Mouse (Mus musculus) midbrain, embryonic 13.5 days (tissue): ENCODE results near the gene Tmem82. TPM values are rescaled to one million over a fixed set of nuclear protein-coding genes. Genes with fewer than 3 reads are reported as not detected.
"Not testable (repeated sequence)": the region's sequence is repeated elsewhere in the genome, so short reads cannot be mapped to it uniquely, and the experiment has no call there.

ENCODE experiments used
- ATAC-seq: fragments of 200-750 bp; cut with Nextera tagmentation; 2 replicates; pipeline ENCODE4 v1.8.0; 2017; ENCODE audit warnings: mild to moderate bottlenecking, moderate TSS enrichment, moderate library complexity
- H3K27ac ChIP-seq: fragments of 300-500 bp; sonication (generic); 2 replicates; pipeline ENCODE4 v1.5.1; 2015; ENCODE audit warnings: inconsistent platforms, mild to moderate bottlenecking, moderate library complexity
- H3K27me3 ChIP-seq: fragments of 300-500 bp; sonication (generic); 2 replicates; pipeline ENCODE4 v1.6.1; 2015; ENCODE audit warnings: mild to moderate bottlenecking, inconsistent platforms
- H3K36me3 ChIP-seq: fragments of 300-500 bp; sonication (generic); 2 replicates; pipeline ENCODE4 v1.6.1; 2015; ENCODE audit warnings: mild to moderate bottlenecking, inconsistent platforms
- H3K4me1 ChIP-seq: fragments of 300-500 bp; sonication (generic); replicated peaks from 2 replicates; pipeline ENCODE4 v1.6.1; 2015; ENCODE audit warnings: inconsistent platforms
- H3K4me2 ChIP-seq: fragments of 300-500 bp; sonication (generic); replicated peaks from 2 replicates; pipeline ENCODE4 v1.6.1; 2015; ENCODE audit warnings: moderate library complexity, mild to moderate bottlenecking, inconsistent platforms
- H3K4me3 ChIP-seq: fragments of 300-500 bp; sonication (generic); replicated peaks from 2 replicates; pipeline ENCODE4 v1.5.1; 2015; ENCODE audit warnings: mild to moderate bottlenecking, inconsistent platforms
- H3K9ac ChIP-seq: fragments of 300-500 bp; sonication (generic); replicated peaks from 2 replicates; pipeline ENCODE4 v1.6.1; 2015; ENCODE audit warnings: mild to moderate bottlenecking, inconsistent platforms
- H3K9me3 ChIP-seq: fragments of 300-500 bp; sonication (generic); 2 replicates; pipeline ENCODE4 v1.6.1; 2016; ENCODE audit warnings: mild to moderate bottlenecking, inconsistent platforms
- WGBS: fragments of 180-500 bp; shearing (Covaris S2); methylation state at CpG from one replicate; pipeline ENCODE4 v1.1.7; 2015; 5-methylcytosine and 5-hydroxymethylcytosine counted together
- polyA plus RNA-seq: library from polyadenylated mRNA; unstranded; fragments of >200 nt; fragmentation: Nextera tagmentation; extraction: Ambion mirVana; gene quantifications from 2 replicates; pipeline ENCODE4 v1.2.1, GENCODE M21; 2015

Tmem82 gene
- polyA plus RNA-seq, 1 experiment from 2014 or later = 0.27 TPM

GRCm38 (mm10) chr4:141570004-141570403, 48.4 kb downstream of the Tmem82 start:
- WGBS = 78% methylated on average over 6 of the region's 6 CpGs
- Histone ChIP-seq H3K4me2 (no peak overlapping the region), H3K4me3 (no peak overlapping the region), H3K9ac (no peak overlapping the region), H3K27me3 (no peaks in the 10 kb centered on the region), H3K36me3 (no peaks in the 10 kb centered on the region), H3K27ac (no peak overlapping the region), H3K9me3 (no peaks in the 10 kb centered on the region), H3K4me1 (no peaks in the 10 kb centered on the region)
- no peak for ATAC-seq

- ATAC-seq = no peak
- Histone ChIP-seq H3K9me3 (no peaks in the 10 kb centered on the region), H3K27me3 (no peaks in the 10 kb centered on the region), H3K36me3 (no peaks in the 10 kb centered on the region), H3K4me1 (no peaks in the 10 kb centered on the region), H3K4me3 (no peak overlapping the region), H3K9ac (no peak overlapping the region), H3K4me2 (no peak overlapping the region), H3K27ac (no peak overlapping the region)
- 85% methylated on average over 5 of the region's 5 CpGs for WGBS
These were observed 49.5 kb downstream of the Tmem82 start for GRCm38 (mm10) chr4:141568966-141569365.

- not testable (repeated sequence) for H3K4me2 ChIP-seq, H3K4me1 ChIP-seq, H3K4me3 ChIP-seq, H3K27ac ChIP-seq, H3K27me3 ChIP-seq, ATAC-seq, H3K9me3 ChIP-seq, H3K9ac ChIP-seq, H3K36me3 ChIP-seq
- 92% methylated on average over 7 of the region's 7 CpGs for WGBS
These were observed 51.3 kb downstream of the Tmem82 start for GRCm38 (mm10) chr4:141567174-141567573.

GRCm38 (mm10) chr4:141566187-141566586, 52.2 kb downstream of the Tmem82 start:
- H3K9ac ChIP-seq = no peak overlapping the region
- H3K27ac ChIP-seq = no peak overlapping the region
- no peaks in the 10 kb centered on the region for H3K4me1 ChIP-seq
- whole genome bisulfite sequencing = 92% methylated on average over 6 of the region's 6 CpGs
- no peaks in the 10 kb centered on the region for H3K36me3 ChIP-seq
- no peak for ATAC-seq
- H3K4me3 ChIP-seq = no peak overlapping the region
- H3K4me2 ChIP-seq = no peak overlapping the region
- H3K9me3 ChIP-seq = no peaks in the 10 kb centered on the region
- H3K27me3 ChIP-seq = no peaks in the 10 kb centered on the region

- Histone ChIP-seq H3K27me3 (no peaks in the 10 kb centered on the region), H3K9me3 (no peaks in the 10 kb centered on the region), H3K9ac (no peak overlapping the region), H3K4me2 (no peak overlapping the region), H3K4me1 (no peaks in the 10 kb centered on the region), H3K36me3 (no peaks in the 10 kb centered on the region), H3K4me3 (no peak overlapping the region), H3K27ac (no peak overlapping the region)
- WGBS = 13% methylated on average over 7 of the region's 7 CpGs
- no peak for ATAC-seq
These were observed 53.1 kb downstream of the Tmem82 start for GRCm38 (mm10) chr4:141565325-141565724.

GRCm38 (mm10) chr4:141564660-141565059, 53.8 kb downstream of the Tmem82 start:
- Histone ChIP-seq H3K27ac (no peak overlapping the region), H3K4me2 (no peak overlapping the region), H3K4me1 (peaks cover 2% of the 10 kb centered on the region; the same call in 1 of the 2 replicates), H3K9me3 (no peaks in the 10 kb centered on the region), H3K4me3 (no peak overlapping the region), H3K36me3 (no peaks in the 10 kb centered on the region), H3K9ac (no peak overlapping the region), H3K27me3 (no peaks in the 10 kb centered on the region)
- ATAC-seq = no peak
- 77% methylated on average over 3 of the region's 3 CpGs for WGBS

- peaks cover 6% of the 10 kb centered on the region for H3K4me1 ChIP-seq
- H3K4me2 ChIP-seq = no peak overlapping the region
- no peak for ATAC-seq
- no peak overlapping the region for H3K4me3 ChIP-seq
- no peaks in the 10 kb centered on the region for H3K27me3 ChIP-seq
- no peak overlapping the region for H3K9ac ChIP-seq
- no peaks in the 10 kb centered on the region for H3K36me3 ChIP-seq
- H3K27ac ChIP-seq = no peak overlapping the region
- no peaks in the 10 kb centered on the region for H3K9me3 ChIP-seq
- WGBS = 91% methylated on average over 4 of the region's 4 CpGs
These were observed 54.2 kb downstream of the Tmem82 start for GRCm38 (mm10) chr4:141564209-141564608.

Other genes with a start within 250 kb of the Tmem82 start
- gene Clcnka, start 219.9 kb downstream of the Tmem82 start, polyA plus RNA-seq = 0.09 TPM in 1 of 2 replicates, not detected in the other
- not detected in 2 replicates for gene Clcnkb, start 202.6 kb downstream of the Tmem82 start, polyA plus RNA-seq
- not detected in 2 replicates for gene Hspb7, start 197.9 kb downstream of the Tmem82 start, polyA plus RNA-seq
- not detected in 2 replicates for gene Srarp, start 182.5 kb downstream of the Tmem82 start, polyA plus RNA-seq
- 54.7 and 61.0 TPM in 2 replicates for gene Zbtb17, start 174.0 kb downstream of the Tmem82 start, polyA plus RNA-seq
- 18.3 and 20.5 TPM in 2 replicates for gene Spen, start 80.0 kb downstream of the Tmem82 start, polyA plus RNA-seq
- gene Fblim1, start 12.5 kb downstream of the Tmem82 start, polyA plus RNA-seq = 24.0 and 24.7 TPM in 2 replicates
- gene Slc25a34, start 5.2 kb upstream of the Tmem82 start, polyA plus RNA-seq = 0.17 and 0.19 TPM in 2 replicates
- 7.5 and 8.3 TPM in 2 replicates for gene Plekhm2, start 46.3 kb upstream of the Tmem82 start, polyA plus RNA-seq
- gene Rsc1a1, start 67.0 kb upstream of the Tmem82 start, polyA plus RNA-seq = 0.48 TPM in 1 of 2 replicates, not detected in the other
- gene Ddi2, start 104.8 kb upstream of the Tmem82 start, polyA plus RNA-seq = 15.7 and 16.6 TPM in 2 replicates
- not detected in 2 replicates for gene Agmat, start 128.0 kb upstream of the Tmem82 start, polyA plus RNA-seq
- gene Dnajc16, start 172.3 kb upstream of the Tmem82 start, polyA plus RNA-seq = 5.7 and 6.9 TPM in 2 replicates
- 19.1 and 23.2 TPM in 2 replicates for gene Casp9, start 175.0 kb upstream of the Tmem82 start, polyA plus RNA-seq
- not detected in 2 replicates for gene Cela2a, start 207.5 kb upstream of the Tmem82 start, polyA plus RNA-seq
- gene Ctrc, start 227.7 kb upstream of the Tmem82 start, polyA plus RNA-seq = not detected in 2 replicates